Mouse (Mus musculus) G1E (cell line): ENCODE results near the gene Ddr2.

Source experiments
- CTCF ChIP-seq: IDR thresholded peaks from 2 replicates; pipeline ENCODE4 v1.5.1; 2012; ENCODE audit warnings: low read depth, low read length, inconsistent platforms, mixed read lengths
- GATA1 ChIP-seq: IDR thresholded peaks from 2 replicates; pipeline ENCODE4 v1.6.1; 2012; ENCODE audit warnings: borderline replicate concordance, low read length, inconsistent platforms, mixed read lengths
- TAL1 ChIP-seq: conservative IDR thresholded peaks from 2 replicates; pipeline ENCODE4 v1.6.1; 2012; ENCODE audit warnings: low read depth, low read length, inconsistent platforms, mixed read lengths

DNA sequence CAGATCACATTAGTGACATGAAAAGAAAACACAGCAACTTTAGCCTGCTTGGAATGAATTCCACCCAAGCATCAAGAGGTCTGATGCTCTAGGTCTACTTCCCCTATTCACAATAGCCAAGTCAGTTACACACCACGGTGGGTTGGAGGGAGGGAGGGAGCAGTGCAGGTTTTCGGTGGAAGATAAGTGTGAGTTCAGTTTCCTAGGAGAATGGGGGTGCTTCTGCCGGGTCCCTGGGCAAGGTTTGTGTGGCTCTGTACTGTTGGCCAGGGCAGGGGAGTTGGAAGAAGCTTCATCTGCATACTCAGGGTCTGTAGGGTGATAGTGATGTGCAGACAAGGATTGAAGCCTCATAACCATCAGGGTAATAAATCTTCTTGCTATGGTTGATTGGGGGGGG is 164.6 kb downstream of the Ddr2 start:
- TF ChIP-seq CTCF: no peak
- no peak for TF ChIP-seq TAL1
- no peak for TF ChIP-seq GATA1
